Mouse (Mus musculus): ENCODE data around the gene Rab21. TPM values are rescaled to one million over a fixed set of nuclear protein-coding genes. Genes with fewer than 3 reads are reported as not detected.
A peak's percentile ranks its signal among the peaks of the same experiment; 100 is the strongest.

Gene Rab21
- polyA plus RNA-seq, 1 experiment = 54.3 TPM

- Histone ChIP-seq H3K4me1 (ENCODE audit: control insufficient read depth, insufficient read depth, insufficient read length, low read length) (no peaks in the 10 kb centered on the region), H3K4me3 (ENCODE audit: insufficient read depth, low read depth, low read length) (no peak overlapping the region), H3K27ac (replicated peaks; ENCODE audit: low read depth, low read length) (no peak overlapping the region)
Measured at GRCm38 (mm10) chr10:115281381-115281780, 34.0 kb downstream of the Rab21 start.

GRCm38 (mm10) chr10:115271649-115272048 lies 43.7 kb downstream of the Rab21 start:
- no peaks in the 10 kb centered on the region for H3K4me1 ChIP-seq (ENCODE audit: control insufficient read depth, insufficient read depth, insufficient read length, low read length)
- H3K4me3 ChIP-seq (ENCODE audit: insufficient read depth, low read depth, low read length) = no peak overlapping the region

GRCm38 (mm10) chr10:115270612-115271390 lies 44.6 kb downstream of the Rab21 start:
- Histone ChIP-seq H3K4me3 (ENCODE audit: insufficient read depth, low read depth, low read length) (no peak overlapping the region), H3K4me1 (ENCODE audit: control insufficient read depth, insufficient read depth, insufficient read length, low read length) (no peaks in the 10 kb centered on the region), H3K27ac (replicated peaks; ENCODE audit: low read depth, low read length) (no peak overlapping the region)

More at GRCm38 (mm10) chr10:115271649-115272048, 43.7 kb downstream of the Rab21 start:
- H3K27ac ChIP-seq (replicated peaks; ENCODE audit: low read depth, low read length) = no peak overlapping the region

GRCm38 (mm10) chr10:115262926-115263562 lies 52.4 kb downstream of the Rab21 start:
- Histone ChIP-seq H3K4me1 (ENCODE audit: control insufficient read depth, insufficient read depth, insufficient read length, low read length) (no peaks in the 10 kb centered on the region), H3K27ac (replicated peaks; ENCODE audit: low read depth, low read length) (no peak overlapping the region), H3K4me3 (ENCODE audit: insufficient read depth, low read depth, low read length) (no peak overlapping the region)

- Histone ChIP-seq H3K4me1 (ENCODE audit: control insufficient read depth, insufficient read depth, insufficient read length, low read length) (no peaks in the 10 kb centered on the region), H3K4me3 (ENCODE audit: insufficient read depth, low read depth, low read length) (no peak overlapping the region), H3K27ac (replicated peaks; ENCODE audit: low read depth, low read length) (no peak overlapping the region)
Measured at GRCm38 (mm10) chr10:115262261-115262660, 53.1 kb downstream of the Rab21 start.

GRCm38 (mm10) chr10:115261428-115261827 lies 54.0 kb downstream of the Rab21 start:
- no peak overlapping the region for H3K27ac ChIP-seq (replicated peaks; ENCODE audit: low read depth, low read length)
- H3K4me3 ChIP-seq (ENCODE audit: insufficient read depth, low read depth, low read length) = no peak overlapping the region
- no peaks in the 10 kb centered on the region for H3K4me1 ChIP-seq (ENCODE audit: control insufficient read depth, insufficient read depth, insufficient read length, low read length)

GRCm38 (mm10) chr10:115256162-115256561 lies 59.2 kb downstream of the Rab21 start:
- no peak overlapping the region for H3K27ac ChIP-seq (replicated peaks; ENCODE audit: low read depth, low read length)
- H3K4me3 ChIP-seq (ENCODE audit: insufficient read depth, low read depth, low read length) = no peak overlapping the region
- 0 out of 2 replicates have a peak, but pooled peaks cover 2% of the 10 kb centered on the region for H3K4me1 ChIP-seq (ENCODE audit: control insufficient read depth, insufficient read depth, insufficient read length, low read length)

GRCm38 (mm10) chr10:115253521-115253920 lies 61.9 kb downstream of the Rab21 start:
- no peak overlapping the region for H3K27ac ChIP-seq (replicated peaks; ENCODE audit: low read depth, low read length)
- H3K4me1 ChIP-seq (ENCODE audit: control insufficient read depth, insufficient read depth, insufficient read length, low read length) = peaks cover 2% of the 10 kb centered on the region; the same call in 1 of the 2 replicates
- no peak overlapping the region for H3K4me3 ChIP-seq (ENCODE audit: insufficient read depth, low read depth, low read length)

GRCm38 (mm10) chr10:115252321-115252757 lies 63.1 kb downstream of the Rab21 start:
- Histone ChIP-seq H3K27ac (replicated peaks; ENCODE audit: low read depth, low read length) (0 out of 2 replicates have a peak overlapping the region, but pooled peaks have one; percentile 62), H3K4me1 (ENCODE audit: control insufficient read depth, insufficient read depth, insufficient read length, low read length) (peaks cover 2% of the 10 kb centered on the region; the same call in 1 of the 2 replicates), H3K4me3 (ENCODE audit: insufficient read depth, low read depth, low read length) (peak overlapping the region; percentile 55)

- Histone ChIP-seq H3K4me3 (ENCODE audit: insufficient read depth, low read depth, low read length) (peak within 1 kb of the TSS; percentile 88), H3K27ac (replicated peaks; ENCODE audit: low read depth, low read length) (peak within 1 kb of the TSS; percentile 62), H3K4me1 (ENCODE audit: control insufficient read depth, insufficient read depth, insufficient read length, low read length) (peaks cover 2% of the 10 kb centered on the region; the same call in 1 of the 2 replicates)
Measured at GRCm38 (mm10) chr10:115251088-115251934, 64.1 kb downstream of the Rab21 start, which contains the start of gene Tbc1d15. Gene Tbc1d15 (minus strand): TSS chr10:115251467.

GRCm38 (mm10) chr10:115250235-115251087 lies 64.9 kb downstream of the Rab21 start:
- H3K27ac ChIP-seq (replicated peaks; ENCODE audit: low read depth, low read length) = peak overlapping the region; percentile 33; the same call in 1 of the 2 replicates
- peak overlapping the region; percentile 88 for H3K4me3 ChIP-seq (ENCODE audit: insufficient read depth, low read depth, low read length)

GRCm38 (mm10) chr10:115248041-115248440 lies 67.4 kb downstream of the Rab21 start:
- no peak overlapping the region for H3K27ac ChIP-seq (replicated peaks; ENCODE audit: low read depth, low read length)
- H3K4me3 ChIP-seq (ENCODE audit: insufficient read depth, low read depth, low read length) = no peak overlapping the region
- H3K4me1 ChIP-seq (ENCODE audit: control insufficient read depth, insufficient read depth, insufficient read length, low read length) = peaks cover 2% of the 10 kb centered on the region; the same call in 1 of the 2 replicates

More at GRCm38 (mm10) chr10:115250235-115251087, 64.9 kb downstream of the Rab21 start:
- peaks cover 2% of the 10 kb centered on the region; the same call in 1 of the 2 replicates for H3K4me1 ChIP-seq (ENCODE audit: control insufficient read depth, insufficient read depth, insufficient read length, low read length)

- Histone ChIP-seq H3K4me3 (ENCODE audit: insufficient read depth, low read depth, low read length) (no peak overlapping the region), H3K27ac (replicated peaks; ENCODE audit: low read depth, low read length) (no peak overlapping the region), H3K4me1 (ENCODE audit: control insufficient read depth, insufficient read depth, insufficient read length, low read length) (no peaks in the 10 kb centered on the region; the same call in 1 of the 2 replicates)
Measured at GRCm38 (mm10) chr10:115245488-115245887, 69.9 kb downstream of the Rab21 start.

GRCm38 (mm10) chr10:115241082-115241595 lies 74.3 kb downstream of the Rab21 start:
- Histone ChIP-seq H3K4me3 (ENCODE audit: insufficient read depth, low read depth, low read length) (no peak overlapping the region), H3K4me1 (ENCODE audit: control insufficient read depth, insufficient read depth, insufficient read length, low read length) (no peaks in the 10 kb centered on the region), H3K27ac (replicated peaks; ENCODE audit: low read depth, low read length) (no peak overlapping the region)
